Mouse (Mus musculus) layer of hippocampus, adult 2 months (tissue): ENCODE data around the gene Upk3b. TPM values are rescaled to one million over a fixed set of nuclear protein-coding genes. Genes with fewer than 3 reads are reported as not detected.

Experiments used
- DNase-seq, 2 experiments: peaks; one replicate each; pipeline ENCODE4 v3.0.0; 2022; ENCODE audit warnings: low spot score in 2 of 2
- H3K27ac ChIP-seq: fragments of 200-600 bp; 2 replicates; pipeline ENCODE4 v1.8.1; 2022
- H3K4me3 ChIP-seq: fragments of 200-600 bp; 2 replicates; pipeline ENCODE4 v1.8.1; 2022; ENCODE audit warnings: mild to moderate bottlenecking
- CTCF ChIP-seq: fragments of 200-600 bp; conservative IDR thresholded peaks from 2 replicates; pipeline ENCODE4 v1.8.1; 2022; ENCODE audit warnings: antibody characterized with exemption, mild to moderate bottlenecking, moderate library complexity
- total RNA-seq, 2 experiments: library from RNA; stranded (reverse); gene quantifications; 2 replicates each; pipeline ENCODE4 v1.2.3; 2021

Gene Upk3b
- total RNA-seq, 2 experiments from 2014 or later: not detected

DNA sequence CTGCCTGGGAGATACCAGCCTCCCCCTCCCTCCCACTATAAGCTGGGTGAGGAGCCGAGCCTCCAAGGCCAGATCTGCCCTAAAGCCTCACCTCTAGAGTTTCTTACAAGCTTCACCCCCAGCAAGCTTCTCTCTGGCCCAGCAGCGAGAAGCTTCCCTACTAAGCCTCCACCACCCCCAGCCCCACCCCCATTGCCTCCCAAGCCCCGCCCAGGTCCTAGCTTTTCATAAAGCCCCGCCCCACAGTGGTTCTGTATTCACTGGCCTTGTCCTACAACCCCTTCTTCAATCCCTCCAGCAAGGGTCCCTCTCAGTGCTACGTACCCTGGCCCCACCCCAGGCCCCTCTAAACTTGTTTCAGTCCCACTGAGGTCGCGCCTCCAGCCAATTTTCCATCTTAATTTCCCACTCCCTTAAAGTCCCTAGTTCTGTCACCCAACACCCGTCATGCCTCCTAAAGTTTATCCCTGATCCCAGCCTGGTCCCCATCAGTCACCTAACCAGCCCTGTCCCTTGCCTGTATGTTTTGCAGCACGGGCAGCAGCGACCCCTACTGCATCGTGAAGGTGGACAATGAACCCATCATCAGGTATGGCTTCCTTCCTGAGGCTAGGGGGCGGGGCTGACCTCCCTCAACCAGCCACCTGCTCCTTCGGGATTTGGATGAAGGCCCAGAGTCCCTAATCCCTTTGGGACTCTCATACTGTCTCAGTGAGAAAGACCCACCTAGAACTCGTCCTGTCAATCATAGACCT is 50.7 kb downstream of the Upk3b start:
- 0 out of 2 replicates have a peak, but pooled peaks have one; percentile 16 for TF ChIP-seq CTCF
- Histone ChIP-seq H3K27ac (no peak overlapping the region), H3K4me3 (no peak overlapping the region)
- DNase-seq: no peak

DNA sequence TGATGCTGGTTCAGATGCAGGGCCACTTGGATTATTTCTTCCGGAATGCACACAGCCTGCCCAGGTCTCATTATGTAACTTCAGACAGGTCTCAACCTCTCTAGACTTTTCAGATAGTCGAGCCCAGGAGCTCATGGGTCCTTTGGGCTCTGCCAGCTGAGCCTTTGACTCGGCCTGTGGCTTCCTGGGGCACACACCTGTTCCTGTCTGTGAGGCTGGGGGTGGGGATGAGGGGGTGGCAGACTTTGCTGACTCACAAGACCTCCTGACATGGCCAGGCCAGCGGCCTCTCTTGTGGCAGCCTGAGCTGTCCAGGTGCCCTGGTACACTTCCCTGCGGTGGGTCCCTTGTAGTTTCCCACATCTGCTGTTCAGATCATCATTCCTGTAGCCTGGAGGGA is 53.6 kb downstream of the Upk3b start:
- Histone ChIP-seq H3K27ac (no peak overlapping the region), H3K4me3 (no peak overlapping the region)
- no peak for TF ChIP-seq CTCF
- no peak for DNase-seq

DNA sequence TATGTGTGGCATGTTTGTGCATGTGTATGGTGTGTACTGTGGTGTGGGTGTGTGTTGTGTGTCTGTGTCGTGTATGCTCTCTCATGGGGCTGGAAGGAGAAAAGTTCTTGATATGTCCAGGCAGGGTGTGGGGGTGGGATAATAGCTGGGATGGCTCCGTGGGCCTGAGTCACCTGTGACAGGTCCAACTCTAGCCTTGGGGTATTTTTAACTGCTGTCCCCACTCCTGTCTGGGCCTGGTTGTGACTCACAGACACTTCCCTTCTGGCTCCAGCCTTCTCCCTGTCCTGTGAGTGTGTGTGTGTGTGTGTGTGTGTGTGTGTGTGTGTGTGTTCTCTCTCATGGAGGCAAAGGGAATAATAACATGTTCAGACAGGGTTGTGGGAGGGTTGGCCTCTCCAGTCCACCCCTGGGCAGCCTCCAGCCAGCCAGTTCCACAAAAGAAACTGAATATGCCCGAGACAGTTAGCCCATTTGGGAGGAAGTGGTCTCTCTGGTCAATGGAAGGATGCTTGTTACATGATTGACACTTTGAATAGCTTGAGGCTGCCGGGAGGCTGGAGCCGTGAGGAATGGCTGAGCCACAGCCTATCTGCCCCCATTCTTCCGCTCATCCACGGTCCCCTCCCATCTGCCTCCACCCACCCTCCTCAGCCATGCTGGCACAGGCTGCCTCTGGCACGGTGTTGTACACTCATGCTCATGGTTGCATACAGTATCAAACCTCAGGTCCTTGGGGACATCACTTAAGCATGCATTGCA is 56.1 kb downstream of the Upk3b start:
- Histone ChIP-seq H3K27ac (no peak overlapping the region), H3K4me3 (no peak overlapping the region)
- peak; percentile 39 to 41 for DNase-seq
- no peak for TF ChIP-seq CTCF

DNA sequence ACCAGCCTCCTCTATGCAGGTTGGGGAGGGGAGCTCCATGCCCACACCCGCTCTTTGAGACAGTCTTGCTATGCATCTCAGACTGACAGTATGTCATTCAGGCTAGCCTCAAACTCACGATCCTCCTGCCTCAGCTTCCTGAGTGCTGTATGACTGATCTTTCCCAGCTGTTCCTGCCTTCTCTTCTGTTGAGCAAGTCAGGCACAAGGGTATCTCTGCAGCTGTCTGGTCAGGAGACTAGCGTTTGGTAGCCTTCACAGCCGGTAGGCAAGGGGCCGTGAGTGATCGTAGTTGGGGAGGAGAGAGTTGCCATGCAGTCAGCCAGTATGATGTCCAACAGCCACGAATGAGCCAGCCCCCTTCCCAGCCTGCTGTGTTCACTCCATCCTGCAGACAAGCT is 56.8 kb downstream of the Upk3b start:
- TF ChIP-seq CTCF: no peak
- H3K27ac ChIP-seq: no peak overlapping the region
- DNase-seq: no peak
- no peak overlapping the region for H3K4me3 ChIP-seq

Other genes with a start within 250 kb of the Upk3b start
- gene Srrm3, start 231.6 kb upstream of the Upk3b start, total RNA-seq: 10 to 100 TPM; 80.9 to 81.4 TPM
- 10 to 100 TPM; 15.4 to 16.8 TPM for gene Hspb1, start 150.6 kb upstream of the Upk3b start, total RNA-seq
- 1,000 to 10,000 TPM; 1,218 to 1,292 TPM for gene Ywhag, start 103.9 kb upstream of the Upk3b start, total RNA-seq
- gene Ssc4d, start 64.0 kb upstream of the Upk3b start, total RNA-seq: 1 to 10 TPM; 1.4 to 1.9 TPM
- not detected for gene Zp3, start 58.4 kb upstream of the Upk3b start, total RNA-seq
- 1 to 10 TPM; 8.0 to 8.3 TPM for gene Dtx2, start 43.7 kb upstream of the Upk3b start, total RNA-seq
- gene Upk3bl, start 16.0 kb downstream of the Upk3b start, total RNA-seq: not detected
- gene Rasa4, start 45.4 kb downstream of the Upk3b start, total RNA-seq: 1 to 10 TPM; 2.9 to 4.2 TPM
- 10 to 100 TPM; 67.6 to 77.3 TPM for gene Polr2j, start 78.1 kb downstream of the Upk3b start, total RNA-seq
- 10 to 100 TPM; 15.7 to 16.9 TPM for gene Lrwd1, start 97.6 kb downstream of the Upk3b start, total RNA-seq
- gene Alkbh4, start 97.7 kb downstream of the Upk3b start, total RNA-seq: 10 to 100 TPM; 10.1 to 11.6 TPM
- gene Orai2, start 132.2 kb downstream of the Upk3b start, total RNA-seq: 100 to 1,000 TPM; 148 to 150 TPM
- gene Prkrip1, start 160.5 kb downstream of the Upk3b start, total RNA-seq: 10 to 100 TPM; 31.8 to 35.6 TPM
- 1 to 10 TPM; 4.5 to 4.6 TPM for gene Sh2b2, start 208.1 kb downstream of the Upk3b start, total RNA-seq